Mouse (Mus musculus): ENCODE data around the gene Prr12.

Prr12 gene

GRCm38 (mm10) chr7:44997940-44998428 lies 54.7 kb downstream of the Prr12 start:
- no peak for DNase-seq (ENCODE audit: low spot score)

GRCm38 (mm10) chr7:44997231-44997939 lies 55.3 kb downstream of the Prr12 start, which contains the start of gene Irf3:
Gene Irf3 (plus strand): TSS chr7:44997648.
- peak; percentile 97 for DNase-seq (ENCODE audit: low spot score)

GRCm38 (mm10) chr7:44996672-44997071 lies 56.0 kb downstream of the Prr12 start:
- DNase-seq (ENCODE audit: low spot score) = no peak

GRCm38 (mm10) chr7:44986879-44987718 lies 65.6 kb downstream of the Prr12 start:
- DNase-seq (ENCODE audit: low spot score) = no peak

GRCm38 (mm10) chr7:44986192-44986878 lies 66.3 kb downstream of the Prr12 start, which contains the start of gene Prmt1:
Gene Prmt1 (minus strand): TSS chr7:44986568.
- DNase-seq (ENCODE audit: low spot score) = peak; percentile 98

- peak; percentile 51 for DNase-seq (ENCODE audit: low spot score)
These were observed 67.0 kb downstream of the Prr12 start for GRCm38 (mm10) chr7:44985595-44986191.

- DNase-seq (ENCODE audit: low spot score) = no peak
These were observed 67.9 kb downstream of the Prr12 start for GRCm38 (mm10) chr7:44984833-44985164.

GRCm38 (mm10) chr7:44983944-44984832 lies 68.5 kb downstream of the Prr12 start:
- DNase-seq (ENCODE audit: low spot score) = no peak

- DNase-seq (ENCODE audit: low spot score) = peak; percentile 79
These were observed 69.6 kb downstream of the Prr12 start for GRCm38 (mm10) chr7:44983085-44983484.

GRCm38 (mm10) chr7:44981539-44981938 lies 71.1 kb downstream of the Prr12 start:
- no peak for DNase-seq (ENCODE audit: low spot score)

GRCm38 (mm10) chr7:44978300-44978699 lies 74.4 kb downstream of the Prr12 start:
- no peak for DNase-seq (ENCODE audit: low spot score)

Data from c-Kit-positive CD71-positive TER-119-positive erythroid progenitor cells, embryonic 14.5 days (primary cell).